Mouse (Mus musculus) myocyte (in vitro differentiated cells): ENCODE measurements around the gene Ndufa4l2. TPM values are rescaled to one million over a fixed set of nuclear protein-coding genes. Genes with fewer than 3 reads are reported as not detected.

Experiments
- H3K27me3 ChIP-seq: one replicate; pipeline ENCODE4 v1.6.1; 2011; ENCODE audit not compliant: control insufficient read depth, insufficient read depth, insufficient read length
- H3K36me3 ChIP-seq: one replicate; pipeline ENCODE4 v1.6.1; 2011; ENCODE audit not compliant: control insufficient read depth, insufficient read depth
- H3K4me2 ChIP-seq: one replicate; pipeline ENCODE4 v1.6.1; 2011; ENCODE audit warnings: low read depth, control low read depth
- H3K4me3 ChIP-seq: one replicate; pipeline ENCODE4 v1.5.1; 2011; ENCODE audit warnings: mild to moderate bottlenecking, control low read depth, moderate library complexity
- H3K79me2 ChIP-seq: one replicate; pipeline ENCODE4 v1.6.1; 2011; ENCODE audit not compliant: control insufficient read depth, insufficient read depth
- H3ac ChIP-seq: one replicate; pipeline ENCODE4 v1.6.1; 2011; ENCODE audit not compliant: control insufficient read depth, insufficient read length
- CEBPB ChIP-seq: IDR thresholded peaks from 2 replicates; pipeline ENCODE4 v1.6.1; 2011; ENCODE audit warnings: mild to moderate bottlenecking, moderate library complexity; ENCODE audit not compliant: poor library complexity, insufficient read depth, severe bottlenecking
- E2F4 ChIP-seq: IDR thresholded peaks from one replicate; pipeline ENCODE4 v1.6.1; 2011; ENCODE audit warnings: mild to moderate bottlenecking, control low read depth, moderate library complexity; ENCODE audit not compliant: insufficient read depth
- MAX ChIP-seq: IDR thresholded peaks from one replicate; pipeline ENCODE4 v1.6.1; 2011; ENCODE audit warnings: low read depth, mild to moderate bottlenecking, control low read depth
- MYOD1 ChIP-seq, 3 experiments: IDR thresholded peaks; one replicate each; pipeline ENCODE4 v1.6.1; 2011; ENCODE audit warnings: control low read depth in 2 of 3, low read depth in 2 of 3, mild to moderate bottlenecking in 2 of 3, moderate library complexity in 1 of 3; ENCODE audit not compliant: insufficient read length in 2 of 3, control insufficient read depth in 1 of 3
- MYOG ChIP-seq, 3 experiments: IDR thresholded peaks; one replicate each; pipeline ENCODE4 v1.6.1; 2011; ENCODE audit warnings: control low read depth in 2 of 3, low read depth in 2 of 3, mild to moderate bottlenecking in 2 of 3; ENCODE audit not compliant: insufficient read length in 2 of 3, control insufficient read depth in 1 of 3, insufficient read depth in 1 of 3
- POLR2A ChIP-seq: IDR thresholded peaks from one replicate; pipeline ENCODE4 v1.6.1; 2011; ENCODE audit warnings: low read depth, mild to moderate bottlenecking, control low read depth, moderate library complexity; ENCODE audit not compliant: insufficient read length
- POLR2AphosphoS2 ChIP-seq: IDR thresholded peaks from one replicate; pipeline ENCODE4 v1.6.1; 2011; ENCODE audit warnings: low read depth, control low read depth; ENCODE audit not compliant: insufficient read length
- REST ChIP-seq: IDR thresholded peaks from one replicate; pipeline ENCODE4 v1.6.1; 2011; ENCODE audit warnings: mild to moderate bottlenecking, control low read depth, moderate library complexity; ENCODE audit not compliant: insufficient read depth, insufficient read length
- SRF ChIP-seq: IDR thresholded peaks from one replicate; pipeline ENCODE4 v1.6.1; 2011; ENCODE audit warnings: low read depth; ENCODE audit not compliant: control insufficient read depth, insufficient read length
- TCF12 ChIP-seq: IDR thresholded peaks from one replicate; pipeline ENCODE4 v1.6.1; 2011; ENCODE audit warnings: mild to moderate bottlenecking, control low read depth; ENCODE audit not compliant: poor library complexity, insufficient read depth, severe bottlenecking
- TCF3 ChIP-seq: IDR thresholded peaks from one replicate; pipeline ENCODE4 v1.6.1; 2011; ENCODE audit warnings: low read depth, control low read depth; ENCODE audit not compliant: insufficient read length
- USF1 ChIP-seq: IDR thresholded peaks from one replicate; pipeline ENCODE4 v1.6.1; 2011; ENCODE audit warnings: low read depth, mild to moderate bottlenecking, control low read depth, moderate library complexity
- polyA plus RNA-seq: library from polyadenylated mRNA; unstranded; fragments of >200 nt; fragmentation: generic; extraction: Trizol; gene quantifications from one replicate; pipeline ENCODE4 v1.2.1, GENCODE M21; 2012; ENCODE audit warnings: missing spikeins

The Ndufa4l2 gene
- 2.9 TPM for polyA plus RNA-seq

GRCm38 (mm10) chr10:127514764-127515163, at the start of gene Ndufa4l2:
Gene Ndufa4l2 (plus strand): TSS chr10:127514967.
- H3K79me2 ChIP-seq: no peaks in the 10 kb centered on the region
- H3K36me3 ChIP-seq: peaks cover 22% of the 10 kb centered on the region
- H3K4me2 ChIP-seq: peak within 1 kb of the TSS; percentile 100
- no peaks in the 10 kb centered on the region for H3K27me3 ChIP-seq
- H3ac ChIP-seq: no peak within 1 kb of the TSS
- TF ChIP-seq TCF3: no peak
- peak; percentile 25 for TF ChIP-seq POLR2AphosphoS2
- H3K4me3 ChIP-seq: peak within 1 kb of the TSS; percentile 71

GRCm38 (mm10) chr10:127471281-127471988, 43.3 kb upstream of the Ndufa4l2 start:
- Histone ChIP-seq H3K4me2 (no peak overlapping the region), H3K79me2 (no peaks in the 10 kb centered on the region), H3K27me3 (no peaks in the 10 kb centered on the region), H3K4me3 (no peak overlapping the region), H3K36me3 (peaks cover 7% of the 10 kb centered on the region), H3ac (no peak overlapping the region)
- TF ChIP-seq MAX: no peak
- no peak for TF ChIP-seq MYOD1 (IDR thresholded peaks at IDR 0.05; ENCODE audit: control insufficient read depth in 1 of 3, insufficient read length in 2 of 3, low read depth in 2 of 3)
- TF ChIP-seq TCF12: no peak
- no peak for TF ChIP-seq SRF
- no peak for TF ChIP-seq E2F4
- TF ChIP-seq TCF3: no peak
- no peak for TF ChIP-seq CEBPB
- TF ChIP-seq POLR2AphosphoS2: no peak
- no peak for TF ChIP-seq REST
- no peak for TF ChIP-seq USF1
- no peak for TF ChIP-seq MYOG (IDR thresholded peaks at IDR 0.05; ENCODE audit: control insufficient read depth in 1 of 3, insufficient read depth in 1 of 3, insufficient read length in 2 of 3, low read depth in 2 of 3)
- TF ChIP-seq POLR2A: no peak

- Histone ChIP-seq H3K4me3 (no peak overlapping the region), H3K79me2 (no peaks in the 10 kb centered on the region), H3K27me3 (no peaks in the 10 kb centered on the region), H3K36me3 (peaks cover 10% of the 10 kb centered on the region), H3K4me2 (no peak overlapping the region), H3ac (no peak overlapping the region)
- TF ChIP-seq E2F4: no peak
- no peak for TF ChIP-seq CEBPB
- no peak for TF ChIP-seq MYOD1 (IDR thresholded peaks at IDR 0.05; ENCODE audit: control insufficient read depth in 1 of 3, insufficient read length in 2 of 3, low read depth in 2 of 3)
- TF ChIP-seq USF1: no peak
- no peak for TF ChIP-seq POLR2A
- no peak for TF ChIP-seq MYOG (IDR thresholded peaks at IDR 0.05; ENCODE audit: control insufficient read depth in 1 of 3, insufficient read depth in 1 of 3, insufficient read length in 2 of 3, low read depth in 2 of 3)
- no peak for TF ChIP-seq POLR2AphosphoS2
- TF ChIP-seq SRF: no peak
- no peak for TF ChIP-seq REST
- TF ChIP-seq MAX: no peak
- no peak for TF ChIP-seq TCF3
- no peak for TF ChIP-seq TCF12
Measured at GRCm38 (mm10) chr10:127472722-127473121, 42.0 kb upstream of the Ndufa4l2 start.

GRCm38 (mm10) chr10:127475175-127475574, 39.6 kb upstream of the Ndufa4l2 start:
- TF ChIP-seq POLR2AphosphoS2 (no peak), MAX (no peak), SRF (no peak), CEBPB (no peak), MYOG (IDR thresholded peaks at IDR 0.05; ENCODE audit: control insufficient read depth in 1 of 3, insufficient read depth in 1 of 3, insufficient read length in 2 of 3, low read depth in 2 of 3) (no peak), TCF12 (no peak), TCF3 (no peak), E2F4 (no peak), POLR2A (no peak), MYOD1 (IDR thresholded peaks at IDR 0.05; ENCODE audit: control insufficient read depth in 1 of 3, insufficient read length in 2 of 3, low read depth in 2 of 3) (no peak), USF1 (no peak), REST (no peak)
- no peak overlapping the region for H3K4me3 ChIP-seq
- H3K79me2 ChIP-seq: no peaks in the 10 kb centered on the region
- H3ac ChIP-seq: no peak overlapping the region
- no peaks in the 10 kb centered on the region for H3K27me3 ChIP-seq
- peaks cover 10% of the 10 kb centered on the region for H3K36me3 ChIP-seq
- H3K4me2 ChIP-seq: no peak overlapping the region

- Histone ChIP-seq H3K27me3 (no peaks in the 10 kb centered on the region), H3ac (no peak overlapping the region), H3K4me2 (no peak overlapping the region), H3K36me3 (peaks cover 9% of the 10 kb centered on the region), H3K79me2 (no peaks in the 10 kb centered on the region), H3K4me3 (no peak overlapping the region)
- TF ChIP-seq POLR2A (no peak), TCF3 (no peak), MYOG (IDR thresholded peaks at IDR 0.05; ENCODE audit: control insufficient read depth in 1 of 3, insufficient read depth in 1 of 3, insufficient read length in 2 of 3, low read depth in 2 of 3) (no peak), POLR2AphosphoS2 (no peak), CEBPB (no peak), E2F4 (no peak), USF1 (no peak), SRF (no peak), MAX (no peak), TCF12 (no peak), MYOD1 (IDR thresholded peaks at IDR 0.05; ENCODE audit: control insufficient read depth in 1 of 3, insufficient read length in 2 of 3, low read depth in 2 of 3) (no peak), REST (no peak)
Measured at GRCm38 (mm10) chr10:127476541-127476940, 38.2 kb upstream of the Ndufa4l2 start.
